Mouse (Mus musculus): Measurements from ENCODE around the gene Ficd. TPM values are rescaled to one million over a fixed set of nuclear protein-coding genes. Genes with fewer than 3 reads are reported as not detected.
"Not testable (repeated sequence)": the region's sequence is repeated elsewhere in the genome, so short reads cannot be mapped to it uniquely, and the experiment has no call there.

Gene Ficd
- polyA plus RNA-seq, 1 experiment = 3.4 TPM

- no peaks in the 10 kb centered on the region for H3K9me3 ChIP-seq (replicated peaks; ENCODE audit: control insufficient read depth, insufficient read depth, low read length, poor library complexity, severe bottlenecking)
- TF ChIP-seq EP300 (IDR thresholded peaks at IDR 0.05; ENCODE audit: insufficient read depth, low read depth, low read length) = 0 out of 2 replicates have a peak, but pooled peaks have one; percentile 38
- TF ChIP-seq CTCF (IDR thresholded peaks at IDR 0.05; ENCODE audit: low read depth, low read length) = peak; percentile 97
- no peak for TF ChIP-seq POLR2A (IDR thresholded peaks at IDR 0.05; ENCODE audit: insufficient read depth, low read length)
- peak overlapping the region; percentile 56 for H3K4me3 ChIP-seq (ENCODE audit: low read depth, low read length)
- H3K9ac ChIP-seq (ENCODE audit: low read depth, poor library complexity, severe bottlenecking) = peak overlapping the region; percentile 76; the same call in 1 of the 2 replicates
- H3K4me1 ChIP-seq (ENCODE audit: control insufficient read depth, insufficient read depth, low read length) = no peaks in the 10 kb centered on the region
- H3K36me3 ChIP-seq (ENCODE audit: control insufficient read depth, insufficient read depth, low read length, poor library complexity, severe bottlenecking) = peaks cover 6% of the 10 kb centered on the region; the same call in 1 of the 2 replicates
- no peak overlapping the region for H3K27ac ChIP-seq (ENCODE audit: insufficient read depth, low read length)
- H3K27me3 ChIP-seq (ENCODE audit: control insufficient read depth, insufficient read depth, low read length, poor library complexity, severe bottlenecking) = no peaks in the 10 kb centered on the region
Measured at GRCm38 (mm10) chr5:113773664-113774063, 38.1 kb downstream of the Ficd start.

- TF ChIP-seq POLR2A (IDR thresholded peaks at IDR 0.05; ENCODE audit: insufficient read depth, low read length) (no peak), EP300 (IDR thresholded peaks at IDR 0.05; ENCODE audit: insufficient read depth, low read depth, low read length) (no peak), CTCF (IDR thresholded peaks at IDR 0.05; ENCODE audit: low read depth, low read length) (no peak)
- no peak overlapping the region for H3K27ac ChIP-seq (ENCODE audit: insufficient read depth, low read length)
Measured at GRCm38 (mm10) chr5:113775585-113775984, 40.0 kb downstream of the Ficd start.

GRCm38 (mm10) chr5:113776128-113776895, 40.7 kb downstream of the Ficd start:
- no peaks in the 10 kb centered on the region for H3K4me1 ChIP-seq (ENCODE audit: control insufficient read depth, insufficient read depth, low read length)
- no peak for TF ChIP-seq CTCF (IDR thresholded peaks at IDR 0.05; ENCODE audit: low read depth, low read length)
- TF ChIP-seq POLR2A (IDR thresholded peaks at IDR 0.05; ENCODE audit: insufficient read depth, low read length) = no peak
- TF ChIP-seq EP300 (IDR thresholded peaks at IDR 0.05; ENCODE audit: insufficient read depth, low read depth, low read length) = no peak
- no peak overlapping the region for H3K4me3 ChIP-seq (ENCODE audit: low read depth, low read length)
- H3K27me3 ChIP-seq (ENCODE audit: control insufficient read depth, insufficient read depth, low read length, poor library complexity, severe bottlenecking) = no peaks in the 10 kb centered on the region
- H3K9me3 ChIP-seq (replicated peaks; ENCODE audit: control insufficient read depth, insufficient read depth, low read length, poor library complexity, severe bottlenecking) = no peaks in the 10 kb centered on the region
- H3K9ac ChIP-seq (ENCODE audit: low read depth, poor library complexity, severe bottlenecking) = no peak overlapping the region
- H3K27ac ChIP-seq (ENCODE audit: insufficient read depth, low read length) = no peak overlapping the region
- peaks cover 6% of the 10 kb centered on the region; the same call in 1 of the 2 replicates for H3K36me3 ChIP-seq (ENCODE audit: control insufficient read depth, insufficient read depth, low read length, poor library complexity, severe bottlenecking)

More at GRCm38 (mm10) chr5:113775585-113775984, 40.0 kb downstream of the Ficd start:
- H3K9me3 ChIP-seq (replicated peaks; ENCODE audit: control insufficient read depth, insufficient read depth, low read length, poor library complexity, severe bottlenecking) = no peaks in the 10 kb centered on the region
- H3K4me3 ChIP-seq (ENCODE audit: low read depth, low read length) = no peak overlapping the region
- no peak overlapping the region for H3K9ac ChIP-seq (ENCODE audit: low read depth, poor library complexity, severe bottlenecking)
- H3K4me1 ChIP-seq (ENCODE audit: control insufficient read depth, insufficient read depth, low read length) = no peaks in the 10 kb centered on the region
- peaks cover 6% of the 10 kb centered on the region; the same call in 1 of the 2 replicates for H3K36me3 ChIP-seq (ENCODE audit: control insufficient read depth, insufficient read depth, low read length, poor library complexity, severe bottlenecking)
- no peaks in the 10 kb centered on the region for H3K27me3 ChIP-seq (ENCODE audit: control insufficient read depth, insufficient read depth, low read length, poor library complexity, severe bottlenecking)

GRCm38 (mm10) chr5:113776896-113777226, 41.3 kb downstream of the Ficd start:
- H3K27ac ChIP-seq (ENCODE audit: insufficient read depth, low read length) = no peak overlapping the region
- no peak overlapping the region for H3K9ac ChIP-seq (ENCODE audit: low read depth, poor library complexity, severe bottlenecking)
- H3K36me3 ChIP-seq (ENCODE audit: control insufficient read depth, insufficient read depth, low read length, poor library complexity, severe bottlenecking) = peaks cover 6% of the 10 kb centered on the region; the same call in 1 of the 2 replicates
- H3K27me3 ChIP-seq (ENCODE audit: control insufficient read depth, insufficient read depth, low read length, poor library complexity, severe bottlenecking) = no peaks in the 10 kb centered on the region
- TF ChIP-seq POLR2A (IDR thresholded peaks at IDR 0.05; ENCODE audit: insufficient read depth, low read length) (no peak), EP300 (IDR thresholded peaks at IDR 0.05; ENCODE audit: insufficient read depth, low read depth, low read length) (no peak), CTCF (IDR thresholded peaks at IDR 0.05; ENCODE audit: low read depth, low read length) (no peak)
- H3K4me1 ChIP-seq (ENCODE audit: control insufficient read depth, insufficient read depth, low read length) = no peaks in the 10 kb centered on the region
- no peak overlapping the region for H3K4me3 ChIP-seq (ENCODE audit: low read depth, low read length)
- no peaks in the 10 kb centered on the region for H3K9me3 ChIP-seq (replicated peaks; ENCODE audit: control insufficient read depth, insufficient read depth, low read length, poor library complexity, severe bottlenecking)

- H3K9me3 ChIP-seq (replicated peaks; ENCODE audit: control insufficient read depth, insufficient read depth, low read length, poor library complexity, severe bottlenecking); H3K27me3 ChIP-seq (ENCODE audit: control insufficient read depth, insufficient read depth, low read length, poor library complexity, severe bottlenecking); H3K36me3 ChIP-seq (ENCODE audit: control insufficient read depth, insufficient read depth, low read length, poor library complexity, severe bottlenecking); H3K4me3 ChIP-seq (ENCODE audit: low read depth, low read length); H3K4me1 ChIP-seq (ENCODE audit: control insufficient read depth, insufficient read depth, low read length); H3K27ac ChIP-seq (ENCODE audit: insufficient read depth, low read length); H3K9ac ChIP-seq (ENCODE audit: low read depth, poor library complexity, severe bottlenecking): not testable (repeated sequence)
Measured at GRCm38 (mm10) chr5:113777728-113778127, 42.1 kb downstream of the Ficd start.

GRCm38 (mm10) chr5:113779569-113779968, 44.0 kb downstream of the Ficd start:
- H3K4me1 ChIP-seq (ENCODE audit: control insufficient read depth, insufficient read depth, low read length) = no peaks in the 10 kb centered on the region

More at GRCm38 (mm10) chr5:113779569-113779968, 44.0 kb downstream of the Ficd start:
- no peaks in the 10 kb centered on the region for H3K27me3 ChIP-seq (ENCODE audit: control insufficient read depth, insufficient read depth, low read length, poor library complexity, severe bottlenecking)
- H3K36me3 ChIP-seq (ENCODE audit: control insufficient read depth, insufficient read depth, low read length, poor library complexity, severe bottlenecking) = peaks cover 6% of the 10 kb centered on the region; the same call in 1 of the 2 replicates
- no peaks in the 10 kb centered on the region for H3K9me3 ChIP-seq (replicated peaks; ENCODE audit: control insufficient read depth, insufficient read depth, low read length, poor library complexity, severe bottlenecking)
- H3K4me3 ChIP-seq (ENCODE audit: low read depth, low read length) = no peak overlapping the region
- H3K27ac ChIP-seq (ENCODE audit: insufficient read depth, low read length) = no peak overlapping the region
- H3K9ac ChIP-seq (ENCODE audit: low read depth, poor library complexity, severe bottlenecking) = no peak overlapping the region
- TF ChIP-seq POLR2A (IDR thresholded peaks at IDR 0.05; ENCODE audit: insufficient read depth, low read length) (no peak), CTCF (IDR thresholded peaks at IDR 0.05; ENCODE audit: low read depth, low read length) (no peak), EP300 (IDR thresholded peaks at IDR 0.05; ENCODE audit: insufficient read depth, low read depth, low read length) (no peak)

Measured in ES-Bruce4 (cell line).